Mouse (Mus musculus): ENCODE measurements around the gene Kcna2.

DNA sequence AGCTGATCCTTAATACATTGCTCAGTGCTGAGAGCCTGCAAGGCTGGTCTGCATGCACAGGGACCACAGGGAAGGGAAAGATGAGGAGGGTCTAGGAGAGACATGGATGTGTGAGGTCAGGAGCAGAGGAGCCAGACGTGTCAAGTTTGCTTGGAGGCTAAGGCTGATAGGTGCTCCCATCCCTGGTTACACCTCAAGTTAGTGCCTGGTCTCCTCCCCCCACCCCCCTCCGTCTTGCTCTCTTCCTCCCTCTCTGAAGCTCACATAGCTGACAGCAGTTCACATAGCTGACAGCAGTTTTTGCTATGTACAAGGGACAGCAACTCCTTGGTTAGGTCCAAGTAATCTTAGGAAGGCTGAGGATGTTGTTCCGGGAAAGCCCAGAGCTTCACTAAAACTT is 11.5 kb upstream of the Kcna2 start:
- no peak for TF ChIP-seq CEBPB (IDR thresholded peaks at IDR 0.05; ENCODE audit: low read depth)
- TF ChIP-seq CTCF (IDR thresholded peaks at IDR 0.05; ENCODE audit: control insufficient read depth, insufficient read depth, insufficient read length) = no peak
- no peak for TF ChIP-seq USF1 (IDR thresholded peaks at IDR 0.05; ENCODE audit: low read depth)
- no peak for TF ChIP-seq MYOG (IDR thresholded peaks at IDR 0.05; ENCODE audit: control insufficient read depth, extremely low read depth, insufficient read length)
- TF ChIP-seq MAX (IDR thresholded peaks at IDR 0.05) = no peak

Data from C2C12 (cell line).